Mouse (Mus musculus) lung, postnatal 0 days (tissue): ENCODE measurements around the gene Snw1.

Experiments used
- CTCF ChIP-seq: IDR thresholded peaks from 2 replicates; pipeline ENCODE4 v1.5.1; 2016; ENCODE audit warnings: antibody characterized with exemption, mild to moderate bottlenecking
- EP300 ChIP-seq: IDR thresholded peaks from 2 replicates; pipeline ENCODE4 v1.6.1; 2016; ENCODE audit warnings: antibody characterized with exemption, mild to moderate bottlenecking, control low read depth

DNA sequence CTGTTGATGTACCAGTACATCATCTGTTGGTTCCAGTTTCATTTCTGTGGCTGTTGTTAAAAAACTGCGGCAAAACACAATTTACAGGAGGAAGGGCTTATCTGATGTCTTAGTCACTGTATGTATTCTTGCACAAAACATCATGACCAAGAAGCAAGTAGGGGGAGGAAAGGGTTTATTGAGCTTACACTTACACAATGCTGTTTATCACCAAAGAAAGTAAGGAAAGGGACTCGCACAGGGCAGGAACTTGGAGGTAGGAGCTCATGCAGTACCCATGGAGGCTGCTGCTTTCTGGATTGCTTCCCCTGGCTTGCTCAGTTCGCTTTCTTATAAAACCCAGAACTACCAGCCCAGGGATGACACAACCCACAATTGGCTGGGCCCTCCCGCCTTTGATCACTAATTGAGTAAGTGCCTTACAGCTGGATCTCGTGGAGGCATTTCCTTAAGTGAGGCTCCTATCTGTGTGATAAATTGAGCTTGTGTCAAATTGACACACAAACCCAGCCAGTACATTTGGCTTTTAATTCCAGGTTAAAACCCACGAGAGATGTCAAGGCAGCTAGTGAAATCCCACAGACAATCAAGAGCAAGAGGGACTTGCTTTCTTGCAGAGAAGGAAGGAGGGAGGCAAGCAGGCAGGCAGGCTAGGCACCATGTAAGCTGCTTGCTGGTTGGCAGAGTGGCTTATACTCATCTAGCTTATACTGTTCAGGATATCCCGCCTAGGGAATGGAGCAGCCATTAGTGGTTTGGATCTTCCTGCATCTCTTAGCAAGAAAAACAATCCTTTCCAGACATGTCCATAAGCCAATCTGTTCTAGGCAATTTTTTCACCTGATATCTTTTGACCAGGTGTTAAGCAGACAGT lies 1.6 kb downstream of the Snw1 start:
- no peak for TF ChIP-seq CTCF
- no peak for TF ChIP-seq EP300
